Mouse (Mus musculus) small intestine, adult 2 months (tissue): Measurements from ENCODE around the gene Hs3st6.

ENCODE experiments used
- CTCF ChIP-seq: fragments of 200-500 bp; IDR thresholded peaks from 2 replicates; pipeline ENCODE4 v1.5.1; 2012; ENCODE audit warnings: low read depth, mild to moderate bottlenecking, control low read depth, inconsistent platforms, low read length, moderate library complexity, mixed read lengths; ENCODE audit not compliant: insufficient replicate concordance, insufficient read length; ENCODE audit errors: extremely low read depth
- POLR2A ChIP-seq: fragments of 200-500 bp; IDR thresholded peaks from 2 replicates; pipeline ENCODE4 v1.6.1; 2012; ENCODE audit warnings: low read depth, mild to moderate bottlenecking, control low read depth, inconsistent platforms, low read length, moderate library complexity

GRCm38 (mm10) chr17:24727618-24728017 lies 25.2 kb upstream of the Hs3st6 start, which contains the start of gene Rpl3l:
- TF ChIP-seq CTCF (no peak), POLR2A (no peak)
